Comparison of ENCODE assay signal across 32 mouse cellular contexts in genomic region chr9:121609381-121609780, GRCm38 (mm10). TPM values are rescaled to one million over a fixed set of nuclear protein-coding genes. Genes with fewer than 3 reads are reported as not detected.
"Had no signal": no experiment of that assay in that cellular context is flagged by ENCODE, and none has a peak within 500 bp of the region (broad histone marks: within the 10 kb centered on the region; RNA-seq: fewer than 3 reads in every experiment).

No protein-coding gene starts in this region.

- H3K27ac ChIP-seq: gastrocnemius, adult 2 months; heart, adult 2 months; heart, embryonic 13.5 days; heart, embryonic 15.5 days; hindbrain, embryonic 13.5 days; hindbrain, embryonic 15.5 days; hindbrain, postnatal 0 days; kidney, embryonic 15.5 days; kidney, postnatal 0 days; layer of hippocampus, adult 2 months; left cerebral cortex, adult 2 months; limb, embryonic 10.5 days; limb, embryonic 12.5 days; liver, embryonic 13.5 days had no signal

- H3K4me1 ChIP-seq: hindbrain, embryonic 15.5 days; kidney, embryonic 15.5 days; limb, embryonic 10.5 days; limb, embryonic 12.5 days; liver, embryonic 13.5 days had no signal

- H3K9me3 ChIP-seq: heart, embryonic 15.5 days; hindbrain, embryonic 13.5 days; hindbrain, embryonic 15.5 days; kidney, embryonic 15.5 days; limb, embryonic 10.5 days; limb, embryonic 12.5 days had no signal

- H3K36me3 ChIP-seq: heart, embryonic 13.5 days; heart, embryonic 15.5 days; hindbrain, embryonic 13.5 days; hindbrain, embryonic 15.5 days; kidney, embryonic 15.5 days; limb, embryonic 10.5 days; limb, embryonic 12.5 days; liver, embryonic 13.5 days had no signal

- H3K4me2 ChIP-seq: heart, embryonic 11.5 days; heart, embryonic 13.5 days; heart, embryonic 15.5 days; hindbrain, embryonic 13.5 days; hindbrain, embryonic 15.5 days; kidney, embryonic 15.5 days; limb, embryonic 12.5 days; liver, embryonic 11.5 days; liver, embryonic 13.5 days had no signal

- H3K27me3 ChIP-seq: hindbrain, embryonic 13.5 days; hindbrain, embryonic 15.5 days had no signal

- DNase-seq: gastrocnemius, adult 2 months; gastrocnemius, postnatal 10 days; gastrocnemius, postnatal 25 days; heart, adult 11 months; heart, adult 2 months; heart, postnatal 14 days; heart, postnatal 36 days; kidney, adult 11 months; kidney, adult 2 months; kidney, adult 9 months; kidney, postnatal 14 days; kidney, postnatal 36 days; liver; liver, embryonic 13.5 days had no signal

- ATAC-seq: hindbrain, postnatal 0 days; intestine, embryonic 16.5 days had no signal

- H3K4me3 ChIP-seq: gastrocnemius, adult 2 months; heart, adult 2 months; heart, embryonic 13.5 days; heart, embryonic 15.5 days; hindbrain, embryonic 13.5 days; hindbrain, embryonic 15.5 days; kidney, embryonic 15.5 days; layer of hippocampus, adult 2 months; left cerebral cortex, adult 2 months; limb, embryonic 10.5 days; limb, embryonic 12.5 days; liver, embryonic 13.5 days had no signal

- H3K9ac ChIP-seq: heart, embryonic 13.5 days; heart, embryonic 15.5 days; hindbrain, embryonic 13.5 days; hindbrain, embryonic 15.5 days; kidney, embryonic 15.5 days; limb, embryonic 12.5 days; liver, embryonic 13.5 days had no signal

RNA-seq across cellular contexts. Expression of gene Lyzl4, which starts 32.5 kb away (rescaled TPM):
- total RNA-seq: gastrocnemius, adult 2 months; gastrocnemius, postnatal 25 days; heart, adult 2 months; heart, postnatal 14 days; heart, postnatal 36 days; hematopoietic stem cell, adult 5-6 weeks; hindbrain, postnatal 0 days had no signal
- polyA plus RNA-seq: heart, embryonic 11.5 days; heart, embryonic 13.5 days; heart, postnatal 0 days; hindbrain, embryonic 11.5 days; hindbrain, embryonic 13.5 days; intestine, embryonic 14.5 days; intestine, embryonic 16.5 days; kidney, embryonic 15.5 days; kidney, postnatal 0 days; limb, embryonic 10.5 days; limb, embryonic 12.5 days; liver, embryonic 11.5 days had no signal
